Comparison of ENCODE assay signal across 8 mouse cellular contexts in genomic region chr10:59220824-59221472, GRCm38 (mm10). TPM values are rescaled to one million over a fixed set of nuclear protein-coding genes. Genes with fewer than 3 reads are reported as not detected.
DNase-seq lines count a peak whose midpoint lies in the region; ATAC-seq lines count a peak whose summit lies in the region.

No protein-coding gene starts in this region.

- H3K9ac ChIP-seq in heart, embryonic 16.5 days (ENCODE audit: low read length): peak overlapping the region; percentile 91
- H3K9ac ChIP-seq in forebrain, embryonic 15.5 days (replicated peaks): peak overlapping the region; percentile 84
- peak overlapping the region; percentile 65 for H3K9ac ChIP-seq in liver, embryonic 16.5 days (ENCODE audit: low read depth, low read length)

- H3K9me3 ChIP-seq in heart, embryonic 16.5 days (replicated peaks; ENCODE audit: control insufficient read depth, low read length): no peaks in the 10 kb centered on the region
- no peaks in the 10 kb centered on the region for H3K9me3 ChIP-seq in forebrain, embryonic 15.5 days
- H3K9me3 ChIP-seq in liver, embryonic 16.5 days (replicated peaks; ENCODE audit: control insufficient read depth, low read length): no peaks in the 10 kb centered on the region

- H3K4me1 ChIP-seq in heart, embryonic 16.5 days (ENCODE audit: control insufficient read depth, insufficient read depth, low read length): peaks cover 11% of the 10 kb centered on the region
- H3K4me1 ChIP-seq in forebrain, embryonic 15.5 days: peaks cover 38% of the 10 kb centered on the region
- peaks cover 8% of the 10 kb centered on the region for H3K4me1 ChIP-seq in liver, embryonic 16.5 days (ENCODE audit: control insufficient read depth, low read depth, low read length)

- peak overlapping the region; percentile 81 for H3K4me3 ChIP-seq in heart, embryonic 16.5 days (ENCODE audit: low read length)
- H3K4me3 ChIP-seq in forebrain, embryonic 15.5 days: peak overlapping the region; percentile 88
- H3K4me3 ChIP-seq in liver, embryonic 16.5 days (ENCODE audit: low read depth, low read length): peak overlapping the region; percentile 65

- peak overlapping the region; percentile 94 for H3K27ac ChIP-seq in heart, embryonic 16.5 days (ENCODE audit: low read length)
- H3K27ac ChIP-seq in forebrain, embryonic 15.5 days (replicated peaks): peak overlapping the region; percentile 97
- peak overlapping the region; percentile 63 for H3K27ac ChIP-seq in liver, embryonic 16.5 days (ENCODE audit: low read length)

- peak overlapping the region; percentile 86 for H3K4me2 ChIP-seq in heart, embryonic 16.5 days (ENCODE audit: low read depth, low read length)
- H3K4me2 ChIP-seq in forebrain, embryonic 15.5 days (replicated peaks): peak overlapping the region; percentile 99
- peak overlapping the region; percentile 85 for H3K4me2 ChIP-seq in liver, embryonic 16.5 days (ENCODE audit: low read depth, low read length)

- intact Hi-C loops in heart, postnatal 36 days (cut with DNase I): loop anchor here (2.0 to 10.0 kb wide), 3 partner anchors 46 to 504 kb away; no protein-coding TSS in a partner anchor

- ATAC-seq in heart, embryonic 16.5 days (replicated peaks; ENCODE audit: extremely low read depth, insufficient read depth, low FRiP score): no peak
- no peak for ATAC-seq in forebrain, embryonic 15.5 days (replicated peaks)
- ATAC-seq in liver, embryonic 16.5 days (ENCODE audit: low read depth): no peak

- H3K27me3 ChIP-seq in heart, embryonic 16.5 days (ENCODE audit: control insufficient read depth, insufficient read depth, low read length): no peaks in the 10 kb centered on the region
- H3K27me3 ChIP-seq in forebrain, embryonic 15.5 days: no peaks in the 10 kb centered on the region
- peaks cover 36% of the 10 kb centered on the region for H3K27me3 ChIP-seq in liver, embryonic 16.5 days (ENCODE audit: control insufficient read depth, insufficient read depth, low read depth, low read length)

- H3K36me3 ChIP-seq in heart, embryonic 16.5 days (ENCODE audit: control insufficient read depth, insufficient read depth): no peaks in the 10 kb centered on the region
- no peaks in the 10 kb centered on the region for H3K36me3 ChIP-seq in forebrain, embryonic 15.5 days
- no peaks in the 10 kb centered on the region for H3K36me3 ChIP-seq in liver, embryonic 16.5 days (ENCODE audit: control insufficient read depth, insufficient read depth)

- no peak for DNase-seq in heart, postnatal 36 days
- DNase-seq in NIH3T3 (ENCODE audit: low read depth): peak; percentile 75
- DNase-seq in urinary bladder, postnatal 4 days (ENCODE audit: low spot score in 2 of 2): no peak
- no peak for DNase-seq in spleen, postnatal 14 days (ENCODE audit: low spot score in 2 of 2)
- DNase-seq in gastrocnemius, postnatal 4 days (ENCODE audit: low spot score in 2 of 2): no peak

- WGBS in heart, embryonic 16.5 days: 2% methylated on average over 39 of the region's 39 CpGs
- 2% methylated on average over 39 of the region's 39 CpGs for WGBS in forebrain, embryonic 15.5 days
- 1% methylated on average over 39 of the region's 39 CpGs for WGBS in liver, embryonic 16.5 days (ENCODE audit: insufficient replicate concordance)

RNA-seq across cellular contexts. Expression of gene Sept10, which starts 0.7 kb away (rescaled TPM):
- 28.7 and 32.4 TPM in 2 replicates for polyA plus RNA-seq in heart, embryonic 16.5 days (2015; fragmentation: Nextera tagmentation; extraction: Ambion mirVana)
- 10 to 100 TPM; 15.2 to 17.0 TPM for total RNA-seq in heart, postnatal 36 days (2021)
- 25.2 and 25.8 TPM in 2 replicates for polyA plus RNA-seq in forebrain, embryonic 15.5 days (2015; fragmentation: Nextera tagmentation; extraction: Ambion mirVana)
- 9.4 and 11.9 TPM in 2 replicates for polyA plus RNA-seq in liver, embryonic 16.5 days (2015; fragmentation: Nextera tagmentation; extraction: Ambion mirVana)
- 10 to 100 TPM; 42.5 to 46.4 TPM for total RNA-seq in gastrocnemius, postnatal 4 days (2021)

RNA-seq across cellular contexts. Expression of gene Sowahc, which starts 0.8 kb away (rescaled TPM):
- 2.8 and 3.7 TPM in 2 replicates for polyA plus RNA-seq in heart, embryonic 16.5 days (2015; fragmentation: Nextera tagmentation; extraction: Ambion mirVana)
- total RNA-seq in heart, postnatal 36 days (2021): 1 to 10 TPM; 1.6 TPM
- polyA plus RNA-seq in forebrain, embryonic 15.5 days (2015; fragmentation: Nextera tagmentation; extraction: Ambion mirVana): 16.2 and 17.8 TPM in 2 replicates
- 2.5 and 2.7 TPM in 2 replicates for polyA plus RNA-seq in liver, embryonic 16.5 days (2015; fragmentation: Nextera tagmentation; extraction: Ambion mirVana)
- 1 to 10 TPM; 5.5 to 5.9 TPM for total RNA-seq in gastrocnemius, postnatal 4 days (2021)
